Mouse (Mus musculus) heart, adult 2 months (tissue): ENCODE measurements at regions not wholly inside any gene's neighbourhood (a gene's known extent, or its start where the extent isn't known, plus 50 kb on each side); places are given as distances from the start of the nearest gene placed in this dataset.

Experiments used
- DNase-seq, 2 experiments: peaks; one replicate each; pipeline ENCODE4 v3.0.0; 2021
- H3K27ac ChIP-seq: fragments of 200-600 bp; 2 replicates; pipeline ENCODE4 v1.8.1; 2022
- H3K27me3 ChIP-seq: fragments of 200-500 bp; 2 replicates; pipeline ENCODE4 v1.6.1; 2012; ENCODE audit warnings: mild to moderate bottlenecking, low read length, inconsistent platforms, mixed read lengths; ENCODE audit not compliant: control insufficient read depth, insufficient read depth
- H3K36me3 ChIP-seq: fragments of 200-500 bp; 2 replicates; pipeline ENCODE4 v1.6.1; 2012; ENCODE audit warnings: low read length, inconsistent platforms; ENCODE audit not compliant: control insufficient read depth, insufficient read depth
- H3K4me1 ChIP-seq: fragments of 200-500 bp; 2 replicates; pipeline ENCODE4 v1.6.1; 2011; ENCODE audit warnings: low read length; ENCODE audit not compliant: control insufficient read depth, insufficient read depth
- H3K4me3 ChIP-seq: fragments of 200-600 bp; 2 replicates; pipeline ENCODE4 v1.8.1; 2022
- H3K79me2 ChIP-seq: fragments of 200-500 bp; replicated peaks from 2 replicates; pipeline ENCODE4 v1.6.1; 2012; ENCODE audit warnings: mild to moderate bottlenecking, inconsistent platforms, low read length, moderate library complexity, mixed read lengths; ENCODE audit not compliant: control insufficient read depth, insufficient read depth
- H3K9ac ChIP-seq: fragments of 200-500 bp; 2 replicates; pipeline ENCODE4 v1.6.1; 2012; ENCODE audit warnings: low read depth, mild to moderate bottlenecking, control low read depth, inconsistent platforms, low read length, mixed read lengths
- CTCF ChIP-seq: fragments of 200-600 bp; IDR thresholded peaks from 2 replicates; pipeline ENCODE4 v1.8.1; 2022; ENCODE audit warnings: antibody characterized with exemption, mild to moderate bottlenecking, moderate library complexity
- EP300 ChIP-seq: fragments of 200-500 bp; IDR thresholded peaks from 2 replicates; pipeline ENCODE4 v1.6.1; 2011; ENCODE audit warnings: low read depth, low read length, control low read depth; ENCODE audit not compliant: insufficient read depth
- POLR2A ChIP-seq: fragments of 200-500 bp; IDR thresholded peaks from 2 replicates; pipeline ENCODE4 v1.6.1; 2011; ENCODE audit warnings: mild to moderate bottlenecking, low read depth, low read length, control low read depth; ENCODE audit not compliant: insufficient read depth
- WGBS: fragments of 180-500 bp; shearing (Covaris S2); methylation state at CpG from one replicate; pipeline ENCODE4 v1.1.7; 2018; 5-methylcytosine and 5-hydroxymethylcytosine counted together
- intact Hi-C: fragments of 180-260 bp; cut with DNase I; formaldehyde crosslinking; loops from one replicate; pipeline ENCODE4 v1.15.1; 2025

DNA sequence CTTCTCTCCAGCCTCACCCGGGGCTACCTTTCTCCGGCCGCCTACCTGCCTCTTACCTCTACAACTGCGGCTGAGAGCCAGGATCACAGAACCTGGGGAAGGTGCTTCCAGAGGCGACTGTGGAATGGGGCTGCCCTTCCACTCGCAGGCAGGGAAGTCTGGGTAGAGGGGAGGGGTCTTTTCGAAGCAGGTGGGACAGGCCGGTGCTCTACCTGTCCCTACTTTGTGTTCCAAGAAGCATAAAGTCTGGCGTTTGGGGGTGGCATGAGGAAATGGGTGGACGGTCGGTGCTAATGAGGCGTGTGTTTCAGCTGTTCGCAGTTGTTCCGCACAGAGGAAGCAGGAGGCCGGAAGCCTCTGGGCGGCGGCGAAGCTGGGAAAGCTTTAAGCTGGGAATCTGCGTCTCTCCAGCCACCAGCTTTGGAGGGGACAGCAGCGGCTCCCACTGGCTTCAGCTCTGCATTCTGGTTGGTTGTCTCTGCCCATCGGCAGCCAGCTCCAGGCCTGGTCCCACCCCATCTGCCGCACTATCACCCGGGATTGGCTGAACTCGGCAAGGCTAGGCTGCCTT is 68.8 kb upstream of the Slc35c1 start:
- no peaks in the 10 kb centered on the region for H3K36me3 ChIP-seq
- peak overlapping the region; percentile 50 for H3K4me3 ChIP-seq
- TF ChIP-seq CTCF (peak; percentile 36), POLR2A (peak; percentile 59; the same call in 1 of the 2 replicates), EP300 (0 out of 2 replicates have a peak, but pooled peaks have one; percentile 44)
- H3K27me3 ChIP-seq, result no peaks in the 10 kb centered on the region
- no peaks in the 10 kb centered on the region for H3K79me2 ChIP-seq
- WGBS, result 8% methylated on average over 24 of the region's 24 CpGs
- H3K4me1 ChIP-seq, result peaks cover 1% of the 10 kb centered on the region
- DNase-seq, result peak; percentile 82 to 86
- peak overlapping the region; percentile 71 for H3K27ac ChIP-seq
- intact Hi-C loops, result loop anchor here (5.0 kb wide), 1 partner anchor 68 kb away; the partner anchor contains the start of gene Chst1
- H3K9ac ChIP-seq, result peak overlapping the region; percentile 58

DNA sequence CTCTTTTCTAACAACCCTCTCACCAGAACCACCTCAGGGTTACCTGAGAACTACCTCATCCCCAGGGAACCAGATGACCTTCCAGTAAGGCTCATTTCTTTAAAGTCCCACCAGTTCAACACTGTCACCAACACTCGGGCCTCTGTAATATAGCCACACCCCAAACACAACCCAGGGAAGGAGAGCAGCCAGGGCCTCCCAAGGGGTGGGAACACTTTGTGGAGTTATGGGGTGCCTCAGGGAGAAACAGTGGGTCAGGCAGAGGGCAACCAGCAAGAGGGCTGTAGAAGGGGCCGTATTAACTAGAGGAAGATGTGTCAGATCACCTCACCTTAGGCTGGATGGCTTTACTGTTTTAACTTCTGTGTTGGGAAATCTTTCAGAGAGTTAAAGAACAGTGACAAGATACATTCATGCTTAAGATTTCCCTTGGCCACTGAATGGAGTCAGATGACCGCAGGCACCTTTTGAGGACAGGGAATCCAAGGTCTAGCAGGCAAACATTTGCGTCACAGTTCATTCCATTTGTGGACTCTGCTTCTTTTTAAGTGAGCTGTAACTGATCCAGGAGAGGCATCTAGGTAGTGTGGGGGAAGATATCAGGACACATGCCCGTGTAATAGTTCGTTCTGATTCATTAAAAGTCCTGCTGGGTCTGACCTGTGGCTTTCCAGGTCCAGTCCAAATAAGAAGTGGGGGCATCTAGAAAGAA is 67.9 kb upstream of the Slc35c1 start:
- Histone ChIP-seq H3K4me1 (peaks cover 1% of the 10 kb centered on the region), H3K4me3 (no peak overlapping the region), H3K36me3 (no peaks in the 10 kb centered on the region), H3K27ac (no peak overlapping the region), H3K79me2 (no peaks in the 10 kb centered on the region), H3K27me3 (no peaks in the 10 kb centered on the region), H3K9ac (no peak overlapping the region)
- TF ChIP-seq POLR2A (no peak), EP300 (no peak), CTCF (no peak)
- intact Hi-C loops, result loop anchor here (5.0 kb wide), 1 partner anchor 69 kb away; the partner anchor contains the start of gene Chst1
- DNase-seq, result no peak
- 92% methylated on average over 6 of the region's 6 CpGs for WGBS

DNA sequence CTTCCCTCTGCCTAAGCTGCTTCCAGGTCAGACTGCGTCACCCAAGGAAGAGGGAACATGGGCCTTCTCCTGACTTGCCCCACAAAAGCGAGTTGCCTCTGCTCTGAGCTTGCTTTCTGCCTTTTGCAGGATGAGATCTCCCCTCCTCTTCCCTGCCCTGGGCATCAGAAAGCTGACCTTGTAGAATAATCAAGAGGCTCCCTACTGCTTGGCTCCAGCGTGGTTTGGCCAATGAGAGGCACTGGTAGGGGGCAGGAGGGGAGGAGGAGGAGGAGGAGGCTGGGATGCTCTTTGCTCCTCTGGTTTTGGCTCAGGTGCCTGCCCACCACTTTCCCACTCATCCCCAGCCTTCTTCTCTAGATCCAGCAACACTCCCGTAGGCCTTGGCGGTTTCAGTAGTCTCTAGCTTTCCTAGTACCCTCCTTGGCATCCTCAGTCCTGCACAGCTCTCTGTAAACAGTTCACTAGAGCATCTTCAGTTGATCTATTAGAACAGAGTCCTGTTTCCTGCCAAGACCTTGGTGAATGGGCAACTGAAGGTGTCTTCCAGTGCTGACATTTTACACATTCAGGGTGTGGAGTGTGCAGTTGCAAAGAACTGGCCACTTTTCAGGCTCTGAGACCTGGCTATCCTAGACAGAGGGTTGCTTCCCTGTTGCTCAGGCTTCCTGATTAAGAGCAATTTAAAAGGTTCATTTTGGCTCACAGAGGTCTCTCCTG is 66.5 kb upstream of the Slc35c1 start:
- H3K4me3 ChIP-seq, result no peak overlapping the region
- 78% methylated on average over 5 of the region's 5 CpGs for WGBS
- DNase-seq, result no peak
- intact Hi-C loops, result loop anchor here (2.0 to 5.0 kb wide), 2 partner anchors 40 to 70 kb away; partner anchors contain the start of gene Chst1
- H3K79me2 ChIP-seq, result no peaks in the 10 kb centered on the region
- TF ChIP-seq CTCF (no peak), EP300 (no peak), POLR2A (no peak)
- no peak overlapping the region for H3K27ac ChIP-seq
- no peaks in the 10 kb centered on the region for H3K36me3 ChIP-seq
- H3K4me1 ChIP-seq, result peaks cover 1% of the 10 kb centered on the region
- H3K9ac ChIP-seq, result no peak overlapping the region
- H3K27me3 ChIP-seq, result no peaks in the 10 kb centered on the region

DNA sequence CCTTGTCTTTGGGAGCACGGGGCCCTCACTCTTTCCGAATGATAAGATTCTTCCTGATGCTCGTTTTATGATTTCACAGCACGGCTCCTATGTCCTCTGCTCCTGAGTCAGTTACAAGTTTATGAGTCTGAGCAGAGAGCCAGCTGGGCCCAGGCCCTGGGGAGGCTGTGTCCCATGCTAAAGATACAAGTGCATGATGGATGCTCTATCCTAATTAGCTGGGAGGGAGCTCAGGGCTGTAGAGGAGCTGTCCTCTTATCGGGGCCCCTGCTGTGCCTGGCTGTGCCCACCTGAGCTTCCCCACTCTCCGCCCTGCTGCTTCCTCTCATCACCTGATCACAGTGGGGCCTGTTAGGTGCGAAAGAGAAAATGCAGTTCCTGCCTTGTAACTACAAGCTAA is 65.3 kb upstream of the Slc35c1 start:
- Histone ChIP-seq H3K27ac (no peak overlapping the region), H3K27me3 (no peaks in the 10 kb centered on the region), H3K36me3 (no peaks in the 10 kb centered on the region), H3K4me3 (no peak overlapping the region), H3K79me2 (no peaks in the 10 kb centered on the region), H3K9ac (no peak overlapping the region), H3K4me1 (peaks cover 1% of the 10 kb centered on the region)
- no peak for TF ChIP-seq EP300
- no peak for TF ChIP-seq POLR2A
- no peak for TF ChIP-seq CTCF
- whole genome bisulfite sequencing, result 53% methylated on average over 7 of the region's 7 CpGs
- DNase-seq, result no peak
- intact Hi-C loops, result loop anchor here (2.0 to 5.0 kb wide), 2 partner anchors 39 to 72 kb away; partner anchors contain the start of gene Chst1

DNA sequence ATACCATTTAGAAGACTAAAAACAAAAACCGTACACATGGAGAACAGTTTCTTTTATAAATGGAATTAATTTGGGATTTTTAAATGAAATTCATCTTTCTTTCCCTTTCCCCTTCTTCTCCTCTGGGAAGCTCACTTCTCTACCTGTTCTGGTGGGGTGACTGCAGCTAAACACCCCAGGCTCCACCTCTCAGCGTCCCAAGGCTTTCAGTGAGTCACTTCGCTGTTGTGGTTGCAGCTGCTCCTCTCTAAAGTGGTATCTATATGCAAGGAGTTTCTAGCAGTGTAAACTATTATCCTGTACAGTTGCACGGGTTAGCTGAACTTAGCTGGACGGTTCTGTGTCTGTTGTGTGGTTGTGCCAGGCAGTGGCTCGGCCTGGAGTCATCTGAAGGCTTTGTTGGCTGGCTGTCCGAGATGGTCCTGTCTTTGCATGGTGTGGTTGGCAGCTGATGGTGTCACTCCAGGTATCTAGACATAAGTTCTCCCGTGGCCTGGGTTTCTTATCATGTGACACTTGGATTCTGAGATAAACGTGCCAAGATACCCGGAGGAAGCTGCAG is 64.8 kb upstream of the Slc35c1 start:
- TF ChIP-seq EP300, result no peak
- TF ChIP-seq CTCF, result no peak
- intact Hi-C loops, result loop anchor here (5.0 kb wide), 1 partner anchor 72 kb away; the partner anchor contains the start of gene Chst1
- H3K4me3 ChIP-seq, result no peak overlapping the region
- H3K79me2 ChIP-seq, result no peaks in the 10 kb centered on the region
- WGBS, result 60% methylated on average over 10 of the region's 10 CpGs
- no peak for DNase-seq
- H3K27ac ChIP-seq, result no peak overlapping the region
- H3K36me3 ChIP-seq, result no peaks in the 10 kb centered on the region
- H3K27me3 ChIP-seq, result no peaks in the 10 kb centered on the region
- H3K4me1 ChIP-seq, result peaks cover 1% of the 10 kb centered on the region
- no peak overlapping the region for H3K9ac ChIP-seq
